Mouse (Mus musculus): ENCODE results near the gene Ift88. TPM values are rescaled to one million over a fixed set of nuclear protein-coding genes. Genes with fewer than 3 reads are reported as not detected.
A peak's percentile ranks its signal among the peaks of the same experiment; 100 is the strongest.
"Not testable (repeated sequence)": the region's sequence is repeated elsewhere in the genome, so short reads cannot be mapped to it uniquely, and the experiment has no call there.

The Ift88 gene
- polyA plus RNA-seq, 1 experiment: 0.11 TPM

DNA sequence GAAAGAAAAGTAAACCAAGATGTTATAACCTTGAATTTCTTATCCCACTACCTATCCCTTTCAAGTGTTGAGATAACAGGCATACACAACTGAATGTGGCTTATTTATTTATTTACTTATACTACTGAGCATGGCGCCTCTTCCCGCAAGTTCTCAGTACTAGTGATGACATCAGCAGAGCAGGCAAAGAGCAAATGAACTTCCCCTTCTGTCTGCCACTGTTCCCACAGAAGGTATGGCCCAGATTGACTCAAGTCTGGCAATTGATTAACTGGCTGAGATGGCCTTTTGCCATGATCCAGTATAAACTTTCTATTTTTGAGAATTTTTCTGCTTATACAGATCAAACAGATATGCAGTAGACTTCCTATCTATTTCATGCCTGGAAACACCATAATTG, 6.7 kb upstream of the Ift88 start:
- Histone ChIP-seq H3K27me3 (replicated peaks) (peaks cover 9% of the 10 kb centered on the region), H3K36me3 (replicated peaks; ENCODE audit: low read length) (no peaks in the 10 kb centered on the region), H3K4me1 (no peaks in the 10 kb centered on the region), H3K4me3 (replicated peaks) (no peak overlapping the region), H3K9me3 (no peaks in the 10 kb centered on the region)
- TF ChIP-seq GATA1 (IDR thresholded peaks at IDR 0.05; ENCODE audit: borderline replicate concordance, low read length) (no peak), FLI1 (IDR thresholded peaks at IDR 0.05; ENCODE audit: low read length) (no peak)

DNA sequence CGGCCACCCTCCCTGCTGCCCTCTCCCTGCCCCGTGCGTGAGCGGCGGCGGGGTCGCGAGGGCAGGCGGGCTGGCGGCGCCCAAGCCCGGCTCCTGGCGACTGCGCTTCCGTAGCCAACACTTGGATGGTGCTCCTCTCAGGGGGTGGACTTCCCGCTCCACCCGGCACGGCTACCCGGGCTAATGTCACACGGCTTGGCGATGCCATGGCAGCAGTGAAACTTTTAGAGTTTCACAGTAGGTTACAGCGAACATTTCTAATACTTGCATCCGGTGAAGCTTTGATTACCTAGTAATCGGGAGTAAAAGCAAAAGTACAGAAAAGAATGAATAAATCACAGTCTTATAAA, 325 bp downstream of the Ift88 start:
- Histone ChIP-seq H3K36me3 (replicated peaks; ENCODE audit: low read length) (no peaks in the 10 kb centered on the region), H3K27me3 (replicated peaks) (peaks cover 2% of the 10 kb centered on the region), H3K4me1 (peaks cover 10% of the 10 kb centered on the region), H3K9me3 (no peaks in the 10 kb centered on the region), H3K4me3 (replicated peaks) (peak overlapping the region; percentile 98)
- TF ChIP-seq GATA1 (IDR thresholded peaks at IDR 0.05; ENCODE audit: borderline replicate concordance, low read length) (no peak), FLI1 (IDR thresholded peaks at IDR 0.05; ENCODE audit: low read length) (no peak)

DNA sequence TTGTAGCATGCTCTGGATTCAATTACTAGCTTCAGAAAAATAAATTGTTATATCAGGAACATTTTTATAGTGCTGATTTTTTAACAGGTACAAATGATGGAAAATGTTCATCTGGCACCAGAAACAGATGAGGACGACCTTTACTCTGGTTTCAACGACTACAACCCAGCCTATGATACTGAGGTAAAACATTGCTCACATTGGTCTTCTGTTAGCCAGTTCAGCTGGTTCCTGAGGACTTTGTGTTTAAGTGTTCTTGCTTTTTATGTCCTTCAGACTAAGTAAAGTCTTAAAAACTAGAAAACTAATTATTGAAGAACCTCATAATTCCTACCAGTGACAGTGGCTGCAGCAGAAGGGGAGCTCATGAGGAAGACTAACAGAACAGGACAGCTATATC, 6.6 kb downstream of the Ift88 start:
- Histone ChIP-seq H3K9me3 (no peaks in the 10 kb centered on the region), H3K4me3 (replicated peaks) (no peak overlapping the region), H3K4me1 (peaks cover 5% of the 10 kb centered on the region), H3K36me3 (replicated peaks; ENCODE audit: low read length) (no peaks in the 10 kb centered on the region), H3K27me3 (replicated peaks) (peaks cover 2% of the 10 kb centered on the region)
- TF ChIP-seq FLI1 (IDR thresholded peaks at IDR 0.05; ENCODE audit: low read length): no peak
- TF ChIP-seq GATA1 (IDR thresholded peaks at IDR 0.05; ENCODE audit: borderline replicate concordance, low read length): no peak

DNA sequence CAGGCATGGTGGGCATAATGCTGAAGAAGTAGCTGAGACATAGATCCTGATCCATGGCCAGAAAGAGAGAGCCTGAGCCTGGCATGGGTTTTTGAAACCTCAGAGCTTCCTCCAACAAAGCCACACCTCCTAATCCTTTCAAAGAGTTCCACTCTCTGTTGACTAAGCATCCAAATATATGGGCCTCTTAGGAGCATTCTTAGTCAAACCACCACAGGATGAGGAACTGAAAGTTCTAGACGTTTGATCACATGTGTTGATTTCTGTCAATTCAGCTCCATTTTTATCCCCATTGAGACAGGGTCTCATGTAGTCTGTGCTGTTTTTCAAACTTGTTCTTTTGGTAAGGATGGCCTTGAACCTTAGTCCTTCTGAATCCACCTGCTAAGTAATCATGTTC, 28.7 kb downstream of the Ift88 start:
- no peak for TF ChIP-seq GATA1 (IDR thresholded peaks at IDR 0.05; ENCODE audit: borderline replicate concordance, low read length)
- TF ChIP-seq FLI1 (IDR thresholded peaks at IDR 0.05; ENCODE audit: low read length): no peak
- H3K4me3 ChIP-seq (replicated peaks): no peak overlapping the region
- H3K36me3 ChIP-seq (replicated peaks; ENCODE audit: low read length): peaks cover 5% of the 10 kb centered on the region
- no peaks in the 10 kb centered on the region for H3K4me1 ChIP-seq
- no peaks in the 10 kb centered on the region for H3K27me3 ChIP-seq (replicated peaks)
- H3K9me3 ChIP-seq: peaks cover 7% of the 10 kb centered on the region

DNA sequence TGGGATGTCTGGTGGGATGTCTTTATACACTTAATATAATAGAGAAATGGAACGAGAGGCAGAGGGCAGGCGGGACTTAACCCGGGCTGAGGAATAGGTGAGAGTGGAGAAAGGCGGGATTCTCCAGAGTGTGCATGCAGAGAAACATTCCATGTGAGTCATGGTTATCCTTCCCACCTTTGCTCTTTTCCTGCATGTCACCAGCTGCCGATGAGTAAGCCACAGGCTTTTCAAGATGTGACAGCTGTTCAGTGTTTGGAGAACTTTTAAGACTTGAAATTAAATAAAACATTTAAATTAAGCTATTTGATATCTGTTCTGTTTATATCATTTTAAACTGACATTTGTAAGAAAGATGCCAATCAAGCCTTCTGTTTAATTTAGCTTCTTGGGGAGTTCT, 36.0 kb downstream of the Ift88 start:
- no peaks in the 10 kb centered on the region for H3K9me3 ChIP-seq
- no peak overlapping the region for H3K4me3 ChIP-seq (replicated peaks)
- no peaks in the 10 kb centered on the region for H3K27me3 ChIP-seq (replicated peaks)
- H3K36me3 ChIP-seq (replicated peaks; ENCODE audit: low read length): no peaks in the 10 kb centered on the region
- H3K4me1 ChIP-seq: no peaks in the 10 kb centered on the region
- TF ChIP-seq FLI1 (IDR thresholded peaks at IDR 0.05; ENCODE audit: low read length): no peak
- no peak for TF ChIP-seq GATA1 (IDR thresholded peaks at IDR 0.05; ENCODE audit: borderline replicate concordance, low read length)

DNA sequence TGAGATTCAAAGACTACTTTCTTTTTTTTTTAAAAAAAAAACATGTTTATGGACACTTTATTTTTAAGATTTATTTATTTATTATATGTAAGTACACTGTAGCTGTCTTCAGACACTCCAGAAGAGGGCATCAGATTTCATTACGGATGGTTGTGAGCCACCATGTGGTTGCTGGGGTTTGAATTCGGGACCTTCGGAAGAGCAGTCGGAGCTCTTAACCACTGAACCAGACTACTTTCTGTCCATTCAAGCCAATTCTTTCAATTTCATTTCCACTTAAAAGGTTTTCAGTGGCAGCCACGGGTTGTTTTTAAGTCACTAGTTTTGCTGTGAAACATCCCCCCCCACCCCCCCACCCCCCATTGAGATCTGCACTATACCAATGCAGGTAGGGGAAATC, 36.5 kb downstream of the Ift88 start:
- H3K9me3 ChIP-seq; H3K36me3 ChIP-seq (replicated peaks; ENCODE audit: low read length); H3K4me3 ChIP-seq (replicated peaks); H3K27me3 ChIP-seq (replicated peaks); H3K4me1 ChIP-seq: not testable (repeated sequence)

DNA sequence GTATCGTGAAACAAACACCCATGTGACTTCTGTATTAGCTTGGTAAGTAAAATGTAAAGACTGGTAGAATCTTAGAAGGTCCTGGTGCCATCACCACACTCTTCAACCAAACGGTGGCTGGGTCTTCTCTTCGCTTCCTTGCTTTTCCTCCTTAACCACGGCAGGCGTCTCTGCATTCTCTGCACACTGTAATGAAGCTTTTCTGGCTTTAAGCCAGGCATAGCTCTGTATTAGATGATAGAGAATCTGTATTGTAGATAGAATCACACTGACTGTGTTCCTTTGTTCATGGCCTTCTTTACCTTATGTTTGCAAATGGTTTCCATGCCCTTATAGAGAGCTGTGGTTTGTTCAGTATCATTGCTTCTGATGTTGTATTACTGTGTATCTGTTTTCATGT, 39.0 kb downstream of the Ift88 start:
- H3K27me3 ChIP-seq (replicated peaks): peaks cover 2% of the 10 kb centered on the region
- H3K36me3 ChIP-seq (replicated peaks; ENCODE audit: low read length): no peaks in the 10 kb centered on the region
- no peaks in the 10 kb centered on the region for H3K4me1 ChIP-seq
- TF ChIP-seq GATA1 (IDR thresholded peaks at IDR 0.05; ENCODE audit: borderline replicate concordance, low read length): no peak
- TF ChIP-seq FLI1 (IDR thresholded peaks at IDR 0.05; ENCODE audit: low read length): no peak
- no peak overlapping the region for H3K4me3 ChIP-seq (replicated peaks)
- no peaks in the 10 kb centered on the region for H3K9me3 ChIP-seq

DNA sequence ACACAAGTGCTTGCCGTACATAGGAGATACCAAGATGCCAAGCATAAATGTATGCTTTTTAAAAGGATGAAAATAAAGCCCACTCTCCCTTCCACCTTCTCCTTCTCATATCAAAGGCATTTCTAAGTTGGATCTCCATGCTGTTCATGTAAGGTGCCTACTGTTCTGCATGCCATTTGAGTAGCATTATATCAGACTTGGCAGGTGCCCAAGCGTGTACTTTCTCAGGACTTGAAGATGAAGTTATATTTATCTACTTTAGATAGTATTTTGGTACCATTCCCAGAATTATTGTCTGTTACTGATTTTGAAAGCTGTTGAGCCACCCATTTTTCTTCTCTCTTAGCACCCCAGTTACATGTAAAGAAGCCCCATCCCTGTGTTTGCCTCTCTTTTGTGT, 51.2 kb downstream of the Ift88 start:
- no peak overlapping the region for H3K4me3 ChIP-seq (replicated peaks)
- H3K4me1 ChIP-seq: no peaks in the 10 kb centered on the region
- no peaks in the 10 kb centered on the region for H3K9me3 ChIP-seq
- H3K36me3 ChIP-seq (replicated peaks; ENCODE audit: low read length): no peaks in the 10 kb centered on the region
- TF ChIP-seq GATA1 (IDR thresholded peaks at IDR 0.05; ENCODE audit: borderline replicate concordance, low read length) (no peak), FLI1 (IDR thresholded peaks at IDR 0.05; ENCODE audit: low read length) (no peak)
- no peaks in the 10 kb centered on the region for H3K27me3 ChIP-seq (replicated peaks)

DNA sequence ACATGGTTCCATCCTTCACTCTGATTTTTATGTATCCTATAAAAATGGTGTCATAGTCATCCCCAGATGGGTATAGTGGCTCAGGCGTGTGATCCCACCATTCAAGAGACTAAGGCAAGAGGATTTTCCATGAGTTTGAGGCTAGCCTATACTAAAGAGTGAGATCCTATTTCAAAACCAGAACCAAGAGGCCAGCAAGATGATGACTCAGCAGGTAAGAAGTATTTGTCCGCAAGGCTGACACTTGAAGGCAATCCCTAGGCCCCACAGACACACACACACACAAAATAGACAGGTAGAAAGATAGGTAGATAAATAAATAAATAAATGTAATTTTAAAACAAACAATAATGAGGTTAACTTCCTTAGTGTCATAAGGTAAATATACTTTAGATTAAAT, 58.4 kb downstream of the Ift88 start:
- no peaks in the 10 kb centered on the region for H3K9me3 ChIP-seq
- no peak overlapping the region for H3K4me3 ChIP-seq (replicated peaks)
- no peaks in the 10 kb centered on the region for H3K4me1 ChIP-seq
- TF ChIP-seq GATA1 (IDR thresholded peaks at IDR 0.05; ENCODE audit: borderline replicate concordance, low read length): no peak
- no peak for TF ChIP-seq FLI1 (IDR thresholded peaks at IDR 0.05; ENCODE audit: low read length)
- no peaks in the 10 kb centered on the region for H3K27me3 ChIP-seq (replicated peaks)
- H3K36me3 ChIP-seq (replicated peaks; ENCODE audit: low read length): no peaks in the 10 kb centered on the region

DNA sequence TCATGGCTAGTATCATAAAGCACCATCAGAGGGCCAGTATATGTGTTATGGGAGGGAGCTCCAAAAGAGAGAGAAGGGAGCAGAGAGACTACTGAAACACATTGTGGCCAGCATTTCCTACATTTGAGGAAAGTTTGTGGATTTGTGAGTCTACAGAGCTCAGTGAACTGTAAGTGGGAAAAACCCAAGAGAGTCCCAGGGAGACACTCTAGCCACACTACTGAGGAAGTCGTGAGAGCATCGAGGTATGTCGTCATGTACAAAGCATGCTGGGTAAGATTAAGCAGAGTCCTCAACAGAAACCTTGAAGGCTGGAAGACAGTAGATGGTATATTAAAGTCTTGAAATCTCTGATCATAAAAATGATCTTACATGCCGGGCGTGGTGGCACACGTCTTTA, 60.3 kb downstream of the Ift88 start:
- TF ChIP-seq GATA1 (IDR thresholded peaks at IDR 0.05; ENCODE audit: borderline replicate concordance, low read length) (no peak), FLI1 (IDR thresholded peaks at IDR 0.05; ENCODE audit: low read length) (no peak)
- Histone ChIP-seq H3K4me1 (no peaks in the 10 kb centered on the region), H3K9me3 (no peaks in the 10 kb centered on the region), H3K4me3 (replicated peaks) (no peak overlapping the region), H3K36me3 (replicated peaks; ENCODE audit: low read length) (no peaks in the 10 kb centered on the region), H3K27me3 (replicated peaks) (no peaks in the 10 kb centered on the region)

DNA sequence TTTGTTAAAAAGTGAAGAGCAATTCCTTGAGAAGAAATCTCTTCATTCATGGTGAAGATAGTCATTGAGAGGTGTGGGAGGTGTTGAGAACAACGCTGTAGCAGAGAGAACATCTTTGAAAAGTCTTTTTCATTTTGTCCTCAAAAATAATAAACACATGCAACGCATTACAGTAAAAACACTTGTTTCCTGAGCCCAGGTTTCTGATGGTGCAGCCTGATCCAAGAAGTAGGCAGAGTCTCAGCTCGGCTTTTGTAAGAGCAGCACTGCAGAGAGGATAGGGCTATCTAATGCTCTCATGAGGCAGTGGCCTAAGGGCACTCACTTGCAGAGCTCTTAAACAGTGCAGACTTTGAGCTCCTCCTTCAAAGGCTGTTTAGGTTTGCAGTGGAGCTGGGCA, 65.8 kb downstream of the Ift88 start:
- Histone ChIP-seq H3K4me3 (replicated peaks) (no peak overlapping the region), H3K36me3 (replicated peaks; ENCODE audit: low read length) (no peaks in the 10 kb centered on the region), H3K9me3 (no peaks in the 10 kb centered on the region), H3K27me3 (replicated peaks) (no peaks in the 10 kb centered on the region), H3K4me1 (no peaks in the 10 kb centered on the region)
- TF ChIP-seq GATA1 (IDR thresholded peaks at IDR 0.05; ENCODE audit: borderline replicate concordance, low read length) (no peak), FLI1 (IDR thresholded peaks at IDR 0.05; ENCODE audit: low read length) (no peak)

Data from megakaryocyte, embryonic 14.5 days (primary cell).